Mouse (Mus musculus): ENCODE results near the gene Pidd1. TPM values are rescaled to one million over a fixed set of nuclear protein-coding genes. Genes with fewer than 3 reads are reported as not detected.
A peak's percentile ranks its signal among the peaks of the same experiment; 100 is the strongest.
"Not testable (repeated sequence)": the region's sequence is repeated elsewhere in the genome, so short reads cannot be mapped to it uniquely, and the experiment has no call there.

Gene Pidd1
- total RNA-seq, 2 experiments from 2014 or later = 7.5 to 64.8 TPM

DNA sequence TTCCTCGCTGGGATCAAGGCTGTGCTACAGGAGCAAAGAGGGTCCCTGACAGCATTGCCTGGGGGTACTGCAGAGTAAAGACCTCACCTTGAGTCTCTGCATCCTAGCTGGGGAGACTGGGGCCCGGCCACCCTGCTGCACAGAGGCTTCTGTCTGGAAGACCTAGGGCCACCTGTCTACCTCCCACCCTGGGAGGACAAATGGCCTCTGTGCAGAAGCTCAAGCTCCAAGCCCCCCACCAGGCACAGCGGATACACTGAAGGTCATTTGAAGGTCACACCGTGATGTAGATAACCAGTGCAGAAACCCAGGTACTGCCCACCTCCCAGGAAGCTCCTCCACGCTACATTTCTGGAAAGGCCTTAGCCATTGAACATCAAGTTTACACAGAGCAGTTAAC, 15.1 kb downstream of the Pidd1 start:
- no peak for ATAC-seq (replicated peaks; ENCODE audit: low FRiP score, low TSS enrichment, poor library complexity, severe bottlenecking)

DNA sequence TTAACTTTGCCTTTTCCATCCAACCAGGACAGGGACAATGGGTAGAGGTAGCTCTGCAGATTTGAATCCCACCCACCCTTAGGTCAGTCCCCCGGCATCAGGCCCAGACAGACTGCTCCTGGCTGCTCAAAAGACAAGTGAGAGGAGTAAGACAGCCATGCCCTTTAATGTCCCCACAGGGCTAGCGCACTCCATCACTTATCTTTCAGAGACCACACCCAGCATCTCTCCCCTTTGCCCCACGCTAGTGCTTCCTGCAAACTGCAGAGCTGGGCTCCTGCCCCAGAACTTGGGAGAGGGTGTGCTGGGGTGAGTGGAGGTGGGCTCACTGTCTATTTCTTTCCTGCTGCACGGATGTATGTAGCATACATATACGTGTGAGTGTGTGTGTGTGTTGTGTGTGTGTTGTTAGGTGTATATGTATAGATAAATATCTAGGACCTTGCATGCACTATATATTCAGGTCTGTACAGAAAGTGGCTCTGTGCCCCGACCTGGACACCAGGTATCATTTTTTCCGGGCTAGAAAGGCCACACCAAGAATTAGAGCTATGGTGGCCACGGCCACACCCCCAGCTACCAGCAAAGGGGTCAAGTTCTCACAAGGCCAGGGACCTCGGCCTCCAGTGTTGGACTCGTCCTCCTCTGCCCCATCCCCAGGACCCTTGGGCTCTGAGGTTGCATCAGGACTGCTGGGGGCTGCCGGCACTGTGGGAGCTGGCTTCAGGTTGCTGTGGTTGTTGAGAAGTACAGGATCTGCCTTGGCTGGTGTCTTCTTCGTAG, 16.7 kb downstream of the Pidd1 start:
- peak; percentile 58; the same call in 1 of the 2 replicates for ATAC-seq (replicated peaks; ENCODE audit: low FRiP score, low TSS enrichment, poor library complexity, severe bottlenecking)

GRCm38 (mm10) chr7:141423811-141424210, 20.0 kb downstream of the Pidd1 start:
- no peak for ATAC-seq (replicated peaks; ENCODE audit: low FRiP score, low TSS enrichment, poor library complexity, severe bottlenecking)

DNA sequence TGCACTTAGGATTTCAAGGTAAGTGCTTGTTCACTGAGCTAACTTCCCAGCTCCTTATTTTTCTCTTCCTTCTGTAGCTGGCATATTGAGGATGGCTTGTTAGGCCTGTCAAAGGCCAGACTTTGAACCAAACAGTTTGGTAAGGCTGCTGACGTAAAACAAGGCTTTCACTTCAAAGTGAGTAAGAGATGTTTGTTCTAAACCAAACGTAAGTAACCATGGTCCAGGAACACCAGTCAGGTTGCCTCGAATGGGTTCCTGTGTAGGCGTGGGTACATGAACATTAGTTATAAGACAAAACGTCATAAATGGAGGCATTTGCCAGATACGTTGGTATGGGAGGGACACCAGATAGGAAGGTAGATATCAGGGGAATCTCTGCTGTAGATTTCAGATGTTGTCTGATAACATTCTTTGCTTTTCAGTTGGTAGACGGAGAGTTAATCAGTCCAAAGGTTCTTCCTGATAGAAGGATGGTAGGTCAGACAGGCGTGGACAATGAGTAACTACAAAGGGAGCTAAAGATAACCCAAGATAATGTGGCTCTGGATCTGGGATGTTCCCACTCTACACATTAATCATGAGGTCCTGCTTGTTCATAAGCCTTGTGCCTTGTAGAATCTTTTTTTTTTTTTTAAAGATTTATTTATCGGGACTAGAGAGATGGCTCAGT, 23.7 kb downstream of the Pidd1 start:
- no peak for ATAC-seq (replicated peaks; ENCODE audit: low FRiP score, low TSS enrichment, poor library complexity, severe bottlenecking)

GRCm38 (mm10) chr7:141418970-141419369, 24.9 kb downstream of the Pidd1 start:
- ATAC-seq (replicated peaks; ENCODE audit: low FRiP score, low TSS enrichment, poor library complexity, severe bottlenecking) = no peak

GRCm38 (mm10) chr7:141417731-141418681, 25.8 kb downstream of the Pidd1 start:
- ATAC-seq (replicated peaks; ENCODE audit: low FRiP score, low TSS enrichment, poor library complexity, severe bottlenecking) = no peak

DNA sequence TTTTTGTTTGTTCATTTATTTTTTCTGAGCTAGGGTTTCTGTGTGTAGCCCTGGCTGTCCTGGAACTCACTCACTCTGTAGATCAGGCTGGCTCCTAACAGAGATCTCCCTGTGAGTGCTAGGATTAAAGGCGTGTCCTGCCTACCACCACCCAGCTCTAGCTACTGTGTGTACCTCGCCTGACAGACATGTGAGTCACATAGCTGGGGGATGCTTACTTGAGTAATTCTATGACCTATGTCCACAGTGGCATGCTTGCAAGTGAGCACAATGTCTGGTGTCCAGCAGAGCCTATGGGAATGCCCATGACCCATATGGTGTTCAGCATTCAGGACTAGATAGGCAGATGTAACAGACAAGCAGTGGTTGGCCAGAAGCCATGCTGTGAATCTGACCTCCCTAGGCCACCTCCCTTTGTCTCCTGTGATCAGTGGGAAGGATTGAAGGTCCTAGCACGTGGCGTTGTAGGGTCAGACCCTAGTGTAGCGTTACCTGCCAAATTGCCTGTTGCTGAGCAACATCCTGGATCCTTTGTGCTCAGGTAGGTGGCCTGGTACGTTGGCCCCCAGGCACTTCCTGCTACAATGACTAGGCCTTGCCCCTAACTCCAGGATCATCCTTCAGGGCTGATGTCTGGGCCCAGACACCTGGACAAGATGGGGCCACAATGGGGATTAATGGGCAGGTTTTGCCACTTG, 27.5 kb downstream of the Pidd1 start:
- no peak for ATAC-seq (replicated peaks; ENCODE audit: low FRiP score, low TSS enrichment, poor library complexity, severe bottlenecking)

GRCm38 (mm10) chr7:141413809-141414584, 29.8 kb downstream of the Pidd1 start, which contains the start of gene Gatd1:
Gene Gatd1, minus strand, starts transcription at chr7:141414136.
- ATAC-seq (replicated peaks; ENCODE audit: low FRiP score, low TSS enrichment, poor library complexity, severe bottlenecking) = peak; percentile 83

- ATAC-seq (replicated peaks; ENCODE audit: low FRiP score, low TSS enrichment, poor library complexity, severe bottlenecking) = no peak
These were observed 30.5 kb downstream of the Pidd1 start for GRCm38 (mm10) chr7:141413331-141413730.

DNA sequence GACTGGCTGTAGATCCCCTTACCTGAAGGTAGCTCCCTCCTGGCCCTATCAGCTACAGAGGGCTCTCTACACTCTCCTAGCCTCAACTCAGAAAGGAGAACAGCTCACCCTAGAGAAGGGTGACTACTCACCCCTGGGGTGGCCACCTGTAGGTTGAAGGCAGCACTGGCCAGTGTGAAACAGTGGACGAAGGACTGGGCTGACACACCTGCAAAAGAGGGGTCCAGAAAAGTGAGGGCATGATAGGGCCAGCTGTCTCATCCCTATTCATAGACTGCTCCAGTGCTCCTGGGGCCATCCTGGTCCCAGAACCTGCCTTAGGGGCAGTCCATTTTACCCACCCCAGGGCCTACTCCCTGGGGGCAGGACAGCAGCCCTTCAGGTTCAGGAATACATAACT, 32.2 kb downstream of the Pidd1 start:
- ATAC-seq (replicated peaks; ENCODE audit: low FRiP score, low TSS enrichment, poor library complexity, severe bottlenecking) = no peak

GRCm38 (mm10) chr7:141410631-141411030, 33.2 kb downstream of the Pidd1 start:
- no peak for ATAC-seq (replicated peaks; ENCODE audit: low FRiP score, low TSS enrichment, poor library complexity, severe bottlenecking)

DNA sequence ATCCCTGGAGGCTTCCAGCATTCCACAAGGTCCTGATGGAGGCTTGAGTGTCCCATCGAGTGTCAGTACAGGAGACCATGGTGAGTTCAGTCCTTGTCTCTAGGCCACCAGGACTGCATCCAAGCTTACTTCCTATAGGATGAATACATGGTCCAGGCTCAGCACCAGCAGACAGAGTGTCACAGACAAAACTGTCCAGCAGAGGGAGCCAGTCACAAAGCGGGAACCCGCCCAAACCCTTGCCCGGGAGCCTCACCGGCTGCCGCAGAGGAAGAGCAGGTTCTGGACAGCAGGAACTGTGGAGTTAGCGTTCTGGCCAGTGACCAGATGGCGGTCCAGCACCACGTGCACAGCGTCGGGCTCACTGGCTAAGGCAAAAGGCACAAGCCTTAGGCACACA, 35.0 kb downstream of the Pidd1 start:
- ATAC-seq (replicated peaks; ENCODE audit: low FRiP score, low TSS enrichment, poor library complexity, severe bottlenecking) = peak; percentile 74

GRCm38 (mm10) chr7:141407670-141408069, 36.2 kb downstream of the Pidd1 start:
- not testable (repeated sequence) for ATAC-seq (replicated peaks; ENCODE audit: low FRiP score, low TSS enrichment, poor library complexity, severe bottlenecking)

GRCm38 (mm10) chr7:141405466-141405865, 38.4 kb downstream of the Pidd1 start:
- no peak for ATAC-seq (replicated peaks; ENCODE audit: low FRiP score, low TSS enrichment, poor library complexity, severe bottlenecking)

DNA sequence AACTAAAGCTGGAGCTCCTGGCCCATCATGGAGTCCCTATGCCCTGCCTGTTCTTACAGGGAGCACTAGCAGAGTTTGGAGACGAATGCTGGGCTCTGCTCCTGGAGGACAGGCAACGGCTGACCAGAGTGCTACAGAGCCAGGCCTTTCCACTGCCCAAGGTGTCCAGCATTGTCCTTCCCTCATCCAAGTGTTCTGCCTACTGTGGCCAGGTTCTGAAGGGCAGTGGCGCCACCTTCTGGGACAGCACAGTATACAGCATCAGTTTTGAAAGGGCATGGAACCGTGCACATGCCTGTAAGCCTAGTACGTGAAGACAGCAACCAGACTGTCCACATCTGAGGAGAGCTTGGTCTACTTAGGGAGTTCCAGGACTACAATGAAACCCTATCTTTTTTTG, 40.5 kb downstream of the Pidd1 start:
- peak; percentile 88 for ATAC-seq (replicated peaks; ENCODE audit: low FRiP score, low TSS enrichment, poor library complexity, severe bottlenecking)

DNA sequence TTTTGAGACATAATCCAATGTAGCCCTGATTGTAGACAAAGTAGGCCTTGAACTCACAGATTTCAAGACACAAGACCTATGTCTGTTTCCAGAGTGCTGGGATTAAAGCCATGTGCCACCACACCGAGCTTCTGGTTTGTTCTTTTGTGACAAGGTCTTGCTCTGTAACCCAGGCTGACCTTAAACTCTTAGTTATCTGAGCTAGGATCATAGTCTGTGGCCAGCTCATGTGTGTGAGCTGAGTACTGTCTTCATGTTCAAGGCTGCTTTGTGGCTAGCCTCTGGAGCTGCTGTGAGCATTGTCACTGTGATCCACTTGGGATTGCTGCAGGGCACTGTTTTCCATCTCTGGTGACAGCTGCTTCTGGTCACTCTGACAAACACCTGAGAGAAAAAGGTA, 48.5 kb downstream of the Pidd1 start:
- ATAC-seq (replicated peaks; ENCODE audit: low FRiP score, low TSS enrichment, poor library complexity, severe bottlenecking) = no peak

DNA sequence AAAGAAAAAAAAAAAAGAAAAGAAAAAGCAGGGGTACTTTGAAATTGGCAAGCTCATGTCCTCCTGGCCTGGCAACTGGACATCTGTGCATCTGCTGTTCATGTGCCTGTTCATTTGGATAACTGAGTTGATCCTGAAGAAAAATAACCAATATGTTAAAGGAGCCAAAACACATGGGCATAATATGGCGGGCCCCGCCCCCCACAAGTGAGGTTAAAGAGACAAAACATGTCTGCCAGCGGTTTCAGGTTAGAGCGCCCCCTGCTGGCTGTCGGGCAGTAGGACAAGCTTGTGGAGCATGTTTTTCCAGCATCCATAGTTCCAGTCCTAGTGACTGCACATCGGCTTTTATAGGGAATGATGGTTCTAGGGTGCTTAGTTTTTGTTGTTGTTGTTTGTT, 49.1 kb downstream of the Pidd1 start:
- ATAC-seq (replicated peaks; ENCODE audit: low FRiP score, low TSS enrichment, poor library complexity, severe bottlenecking) = 0 out of 2 replicates have a peak, but pooled peaks have one; percentile 11

DNA sequence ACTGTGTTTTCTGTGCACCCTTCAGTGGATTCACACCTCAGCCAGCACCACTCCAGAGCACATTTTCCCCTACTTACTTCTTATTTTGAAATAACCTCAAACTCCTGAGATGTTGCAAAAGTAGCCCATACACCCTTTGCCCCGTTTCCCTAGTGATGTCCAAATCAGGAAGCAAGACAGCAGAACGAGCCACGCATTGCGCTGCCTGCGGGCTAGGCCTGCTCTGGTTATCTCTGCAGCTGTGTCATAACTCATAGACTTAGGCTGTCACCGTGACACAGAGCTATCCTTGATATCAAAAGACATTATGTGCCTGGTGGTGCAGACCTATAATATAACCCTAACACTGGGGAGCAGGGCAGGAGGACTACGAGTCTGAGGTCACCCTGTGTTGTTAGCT, 49.7 kb downstream of the Pidd1 start:
- peak; percentile 64 for ATAC-seq (replicated peaks; ENCODE audit: low FRiP score, low TSS enrichment, poor library complexity, severe bottlenecking)
